Mouse (Mus musculus) granulocyte monocyte progenitor cell, adult 5-6 weeks (primary cell): ENCODE results near the gene Vkorc1l1. TPM values are rescaled to one million over a fixed set of nuclear protein-coding genes. Genes with fewer than 3 reads are reported as not detected.

Experiments used
- ATAC-seq: replicated peaks from 2 replicates; pipeline ENCODE4 v1.8.0; 2016; ENCODE audit warnings: mild to moderate bottlenecking, moderate TSS enrichment, inconsistent platforms; ENCODE audit not compliant: poor library complexity, severe bottlenecking
- total RNA-seq, 2 experiments: library from RNA; stranded (forward) in 1 of 2; stranded (reverse) in 1 of 2; fragments of 200-712, 200-1000 nt in 1 of 2; fragments of >200 nt in 1 of 2; fragmentation: Nextera tagmentation in 1 of 2; gene quantifications; 2 replicates each; pipeline ENCODE4 v1.2.3; 2014 to 2017

The Vkorc1l1 gene
- total RNA-seq, 2 experiments from 2014 or later = 26.7 to 44.6 TPM

DNA sequence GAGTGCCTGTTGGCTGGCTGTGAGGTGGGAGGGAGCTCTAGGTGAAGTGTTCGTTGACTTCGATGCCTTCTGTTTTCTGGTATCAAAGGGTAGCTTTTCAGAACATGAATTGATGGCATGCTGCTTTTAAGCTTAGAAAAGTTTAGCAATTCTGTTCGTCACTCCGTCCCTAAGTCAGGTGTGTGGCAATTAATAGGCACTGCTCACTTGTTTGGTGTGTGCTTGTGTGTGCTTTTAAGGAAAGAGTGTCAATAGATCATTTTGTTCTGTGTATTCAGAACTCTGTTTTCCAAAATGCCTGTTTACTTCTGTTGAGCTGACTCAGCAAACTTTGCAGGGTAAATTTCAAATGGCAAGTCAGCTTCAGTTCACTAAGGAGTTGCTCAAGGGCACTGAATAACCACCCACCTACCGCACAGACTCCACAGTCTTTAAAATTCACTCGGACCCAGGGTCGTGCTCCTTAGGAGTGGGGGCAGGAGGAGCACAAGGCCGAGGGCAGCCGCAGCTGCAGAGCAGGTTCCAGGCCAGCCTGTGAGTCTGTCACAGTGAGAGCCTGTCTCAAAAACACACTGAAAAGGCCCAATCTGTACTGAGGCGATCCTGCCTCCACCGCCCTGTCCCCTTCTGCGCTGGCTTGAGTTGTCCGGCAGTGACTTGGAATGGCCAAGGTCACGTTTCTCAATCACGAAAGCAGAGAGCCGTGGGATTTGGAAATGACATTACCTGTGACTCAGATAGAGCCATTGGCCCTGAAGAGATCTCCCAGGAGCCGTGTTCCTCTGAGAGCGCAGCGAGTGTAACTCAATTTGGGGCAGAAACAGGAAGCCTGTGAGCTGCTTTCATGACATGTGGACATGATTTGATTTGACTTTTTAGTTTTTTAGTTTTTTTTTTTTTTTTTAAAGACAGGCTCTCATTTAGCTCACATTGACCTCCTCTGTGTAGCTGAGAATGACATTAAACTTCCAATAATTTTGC lies 89.9 kb downstream of the Vkorc1l1 start:
- no peak for ATAC-seq

DNA sequence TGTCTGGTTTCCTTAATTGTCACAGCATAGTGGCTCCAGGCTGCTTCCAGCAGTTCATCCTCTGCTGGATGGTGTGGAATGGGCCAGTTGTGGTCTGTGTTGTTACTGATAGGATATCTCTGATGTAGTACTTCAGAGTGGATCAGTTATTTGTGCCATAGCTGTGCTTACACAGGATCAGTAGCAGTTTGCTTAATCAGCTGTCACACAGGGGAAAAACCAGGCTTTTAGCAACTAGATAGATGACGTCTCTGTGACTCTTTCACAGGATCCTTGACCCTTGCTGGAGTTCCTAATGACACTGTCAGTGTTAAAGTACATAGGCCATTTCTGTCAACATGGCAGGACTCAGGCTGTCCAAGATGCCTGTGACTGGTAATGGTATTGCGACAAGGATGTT lies 92.1 kb downstream of the Vkorc1l1 start:
- ATAC-seq = no peak

Other genes with a start within 250 kb of the Vkorc1l1 start
- not detected in 2 replicates for gene Sept14, start 233.5 kb upstream of the Vkorc1l1 start, total RNA-seq (2014; fragmentation: Nextera tagmentation)
- not detected in 2 replicates for gene Sept14, start 233.5 kb upstream of the Vkorc1l1 start, total RNA-seq (2017)
- gene Mrps17, start 226.5 kb upstream of the Vkorc1l1 start, total RNA-seq (2014; fragmentation: Nextera tagmentation) = 132 and 207 TPM in 2 replicates
- gene Mrps17, start 226.5 kb upstream of the Vkorc1l1 start, total RNA-seq (2017) = 94.5 and 125 TPM in 2 replicates
- 21.5 and 24.7 TPM in 2 replicates for gene Nipsnap2, start 216.9 kb upstream of the Vkorc1l1 start, total RNA-seq (2014; fragmentation: Nextera tagmentation)
- gene Nipsnap2, start 216.9 kb upstream of the Vkorc1l1 start, total RNA-seq (2017) = 26.2 and 30.1 TPM in 2 replicates
- gene Psph, start 154.5 kb upstream of the Vkorc1l1 start, total RNA-seq (2014; fragmentation: Nextera tagmentation) = 23.5 and 34.6 TPM in 2 replicates
- 20.5 and 21.4 TPM in 2 replicates for gene Psph, start 154.5 kb upstream of the Vkorc1l1 start, total RNA-seq (2017)
- gene Sumf2, start 95.0 kb upstream of the Vkorc1l1 start, total RNA-seq (2014; fragmentation: Nextera tagmentation) = 17.1 and 31.7 TPM in 2 replicates
- 22.6 and 24.5 TPM in 2 replicates for gene Sumf2, start 95.0 kb upstream of the Vkorc1l1 start, total RNA-seq (2017)
- 360 and 388 TPM in 2 replicates for gene Chchd2, start 54.5 kb upstream of the Vkorc1l1 start, total RNA-seq (2014; fragmentation: Nextera tagmentation)
- 241 and 245 TPM in 2 replicates for gene Chchd2, start 54.5 kb upstream of the Vkorc1l1 start, total RNA-seq (2017)
- 1.2 and 3.1 TPM in 2 replicates for gene Zbed5, start 46.2 kb upstream of the Vkorc1l1 start, total RNA-seq (2014; fragmentation: Nextera tagmentation)
- gene Zbed5, start 46.2 kb upstream of the Vkorc1l1 start, total RNA-seq (2017) = 1.9 and 4.2 TPM in 2 replicates
- 0.36 TPM in 1 of 2 replicates, not detected in the other for gene Phkg1, start 43.4 kb upstream of the Vkorc1l1 start, total RNA-seq (2014; fragmentation: Nextera tagmentation)
- gene Phkg1, start 43.4 kb upstream of the Vkorc1l1 start, total RNA-seq (2017) = 0.98 and 1.5 TPM in 2 replicates
- 0.21 and 1.5 TPM in 2 replicates for gene Nupr1l, start 33.4 kb upstream of the Vkorc1l1 start, total RNA-seq (2014; fragmentation: Nextera tagmentation)
- 0.34 and 0.72 TPM in 2 replicates for gene Nupr1l, start 33.4 kb upstream of the Vkorc1l1 start, total RNA-seq (2017)
- 119 and 163 TPM in 2 replicates for gene Gusb, start 61.1 kb downstream of the Vkorc1l1 start, total RNA-seq (2014; fragmentation: Nextera tagmentation)
- gene Gusb, start 61.1 kb downstream of the Vkorc1l1 start, total RNA-seq (2017) = 91.6 and 103 TPM in 2 replicates
- 34.6 and 40.6 TPM in 2 replicates for gene Asl, start 87.3 kb downstream of the Vkorc1l1 start, total RNA-seq (2014; fragmentation: Nextera tagmentation)
- gene Asl, start 87.3 kb downstream of the Vkorc1l1 start, total RNA-seq (2017) = 17.5 and 19.6 TPM in 2 replicates
- 31.2 and 52.0 TPM in 2 replicates for gene Crcp, start 87.3 kb downstream of the Vkorc1l1 start, total RNA-seq (2014; fragmentation: Nextera tagmentation)
- gene Crcp, start 87.3 kb downstream of the Vkorc1l1 start, total RNA-seq (2017) = 40.7 and 67.6 TPM in 2 replicates
- gene Tpst1, start 131.4 kb downstream of the Vkorc1l1 start, total RNA-seq (2014; fragmentation: Nextera tagmentation) = 16.0 and 17.3 TPM in 2 replicates
- gene Tpst1, start 131.4 kb downstream of the Vkorc1l1 start, total RNA-seq (2017) = 3.4 and 7.5 TPM in 2 replicates
- gene Kctd7, start 202.9 kb downstream of the Vkorc1l1 start, total RNA-seq (2014; fragmentation: Nextera tagmentation) = 3.2 and 4.4 TPM in 2 replicates
- gene Kctd7, start 202.9 kb downstream of the Vkorc1l1 start, total RNA-seq (2017) = 3.6 and 4.1 TPM in 2 replicates
- gene Rabgef1, start 229.8 kb downstream of the Vkorc1l1 start, total RNA-seq (2014; fragmentation: Nextera tagmentation) = 12.8 and 18.8 TPM in 2 replicates
- gene Rabgef1, start 229.8 kb downstream of the Vkorc1l1 start, total RNA-seq (2017) = 11.3 and 24.0 TPM in 2 replicates